Mouse (Mus musculus) neural tube, embryonic 15.5 days (tissue): ENCODE results near the gene Ndufaf8. TPM values are rescaled to one million over a fixed set of nuclear protein-coding genes. Genes with fewer than 3 reads are reported as not detected.
A peak's percentile ranks its signal among the peaks of the same experiment; 100 is the strongest.

ENCODE experiments used
- ATAC-seq: fragments of 200-750 bp; cut with Nextera tagmentation; 2 replicates; pipeline ENCODE4 v1.8.0; 2017; ENCODE audit warnings: mild to moderate bottlenecking, moderate TSS enrichment, moderate library complexity; ENCODE audit not compliant: low FRiP score
- H3K27ac ChIP-seq: fragments of 300-500 bp; sonication (generic); replicated peaks from 2 replicates; pipeline ENCODE4 v1.5.1; 2015; ENCODE audit warnings: mild to moderate bottlenecking, inconsistent platforms
- H3K27me3 ChIP-seq: fragments of 300-500 bp; sonication (generic); replicated peaks from 2 replicates; pipeline ENCODE4 v1.6.1; 2015; ENCODE audit warnings: inconsistent platforms
- H3K36me3 ChIP-seq: fragments of 300-500 bp; sonication (generic); 2 replicates; pipeline ENCODE4 v1.6.1; 2015; ENCODE audit warnings: inconsistent platforms
- H3K4me1 ChIP-seq: fragments of 300-500 bp; sonication (generic); 2 replicates; pipeline ENCODE4 v1.6.1; 2015; ENCODE audit warnings: inconsistent platforms
- H3K4me2 ChIP-seq: fragments of 300-500 bp; sonication (generic); 2 replicates; pipeline ENCODE4 v1.6.1; 2015; ENCODE audit warnings: inconsistent platforms, mild to moderate bottlenecking, moderate library complexity
- H3K4me3 ChIP-seq: fragments of 300-500 bp; sonication (generic); replicated peaks from 2 replicates; pipeline ENCODE4 v1.5.1; 2015; ENCODE audit warnings: mild to moderate bottlenecking, inconsistent platforms
- H3K9ac ChIP-seq: fragments of 300-500 bp; sonication (generic); replicated peaks from 2 replicates; pipeline ENCODE4 v1.6.1; 2015; ENCODE audit warnings: mild to moderate bottlenecking, inconsistent platforms
- H3K9me3 ChIP-seq: fragments of 300-500 bp; sonication (generic); replicated peaks from 2 replicates; pipeline ENCODE4 v1.6.1; 2016; ENCODE audit warnings: inconsistent platforms
- WGBS: fragments of 180-500 bp; shearing (Covaris S2); methylation state at CpG from one replicate; pipeline ENCODE4 v1.1.7; 2015; ENCODE audit warnings: mixed read lengths; 5-methylcytosine and 5-hydroxymethylcytosine counted together
- polyA plus RNA-seq: library from polyadenylated mRNA; unstranded; fragments of >200 nt; fragmentation: Nextera tagmentation; extraction: Ambion mirVana; gene quantifications from 2 replicates; pipeline ENCODE4 v1.2.1, GENCODE M21; 2015

Ndufaf8 gene
- polyA plus RNA-seq, 1 experiment from 2014 or later, result 49.4 TPM

GRCm38 (mm10) chr11:120067834-120068233, 30.9 kb upstream of the Ndufaf8 start:
- H3K4me3 ChIP-seq, result no peak overlapping the region
- no peaks in the 10 kb centered on the region for H3K9me3 ChIP-seq
- no peaks in the 10 kb centered on the region for H3K27me3 ChIP-seq
- H3K36me3 ChIP-seq, result peaks cover 61% of the 10 kb centered on the region
- H3K4me2 ChIP-seq, result no peak overlapping the region
- no peak for ATAC-seq
- H3K4me1 ChIP-seq, result peaks cover 6% of the 10 kb centered on the region
- no peak overlapping the region for H3K9ac ChIP-seq
- no peak overlapping the region for H3K27ac ChIP-seq
- WGBS, result 63% methylated on average over 17 of the region's 17 CpGs

GRCm38 (mm10) chr11:120069261-120069660, 29.5 kb upstream of the Ndufaf8 start:
- Histone ChIP-seq H3K9me3 (no peaks in the 10 kb centered on the region), H3K27ac (no peak overlapping the region), H3K4me1 (peaks cover 6% of the 10 kb centered on the region), H3K9ac (no peak overlapping the region), H3K4me3 (no peak overlapping the region), H3K4me2 (no peak overlapping the region), H3K36me3 (peaks cover 61% of the 10 kb centered on the region), H3K27me3 (no peaks in the 10 kb centered on the region)
- WGBS, result 23% methylated on average over 11 of the region's 11 CpGs
- no peak for ATAC-seq

GRCm38 (mm10) chr11:120070286-120070930, 28.3 kb upstream of the Ndufaf8 start:
- H3K27ac ChIP-seq, result no peak overlapping the region
- 91% methylated on average over 26 of the region's 27 CpGs for WGBS
- peaks cover 60% of the 10 kb centered on the region for H3K36me3 ChIP-seq
- H3K4me2 ChIP-seq, result no peak overlapping the region
- H3K4me1 ChIP-seq, result peaks cover 17% of the 10 kb centered on the region
- ATAC-seq, result no peak
- H3K4me3 ChIP-seq, result no peak overlapping the region
- no peak overlapping the region for H3K9ac ChIP-seq
- no peaks in the 10 kb centered on the region for H3K27me3 ChIP-seq
- H3K9me3 ChIP-seq, result no peaks in the 10 kb centered on the region

- no peak for ATAC-seq
- Histone ChIP-seq H3K4me2 (no peak overlapping the region), H3K9me3 (no peaks in the 10 kb centered on the region), H3K4me1 (peaks cover 19% of the 10 kb centered on the region), H3K9ac (no peak overlapping the region), H3K27me3 (no peaks in the 10 kb centered on the region), H3K36me3 (peaks cover 65% of the 10 kb centered on the region), H3K4me3 (no peak overlapping the region), H3K27ac (no peak overlapping the region)
- 21% methylated on average over 12 of the region's 12 CpGs for WGBS
Measured at GRCm38 (mm10) chr11:120071065-120071464, 27.7 kb upstream of the Ndufaf8 start.

GRCm38 (mm10) chr11:120071731-120072320, 26.9 kb upstream of the Ndufaf8 start:
- Histone ChIP-seq H3K4me2 (no peak overlapping the region), H3K27ac (no peak overlapping the region), H3K4me1 (peaks cover 19% of the 10 kb centered on the region), H3K4me3 (no peak overlapping the region), H3K36me3 (peaks cover 70% of the 10 kb centered on the region), H3K9ac (no peak overlapping the region), H3K9me3 (no peaks in the 10 kb centered on the region), H3K27me3 (no peaks in the 10 kb centered on the region)
- WGBS, result 88% methylated on average over 7 of the region's 7 CpGs
- ATAC-seq, result no peak

GRCm38 (mm10) chr11:120072986-120073647, 25.6 kb upstream of the Ndufaf8 start:
- WGBS, result 93% methylated on average over 9 of the region's 9 CpGs
- no peak overlapping the region for H3K9ac ChIP-seq
- H3K36me3 ChIP-seq, result peaks cover 67% of the 10 kb centered on the region
- no peaks in the 10 kb centered on the region for H3K27me3 ChIP-seq
- no peak overlapping the region for H3K4me2 ChIP-seq
- H3K9me3 ChIP-seq, result no peaks in the 10 kb centered on the region
- H3K4me3 ChIP-seq, result no peak overlapping the region
- no peak for ATAC-seq
- peaks cover 19% of the 10 kb centered on the region for H3K4me1 ChIP-seq
- no peak overlapping the region for H3K27ac ChIP-seq

GRCm38 (mm10) chr11:120076191-120076590, 22.5 kb upstream of the Ndufaf8 start:
- 78% methylated on average over 3 of the region's 3 CpGs for WGBS
- Histone ChIP-seq H3K9ac (no peak overlapping the region), H3K9me3 (no peaks in the 10 kb centered on the region), H3K27me3 (no peaks in the 10 kb centered on the region), H3K27ac (no peak overlapping the region), H3K4me1 (peaks cover 12% of the 10 kb centered on the region), H3K4me3 (no peak overlapping the region), H3K4me2 (no peak overlapping the region), H3K36me3 (peaks cover 73% of the 10 kb centered on the region)
- no peak for ATAC-seq

GRCm38 (mm10) chr11:120080282-120080681, 18.4 kb upstream of the Ndufaf8 start:
- no peaks in the 10 kb centered on the region for H3K27me3 ChIP-seq
- H3K9ac ChIP-seq, result no peak overlapping the region
- no peak overlapping the region for H3K4me2 ChIP-seq
- 94% methylated on average over 6 of the region's 6 CpGs for WGBS
- H3K9me3 ChIP-seq, result no peaks in the 10 kb centered on the region
- H3K27ac ChIP-seq, result no peak overlapping the region
- H3K4me3 ChIP-seq, result no peak overlapping the region
- ATAC-seq, result no peak
- H3K36me3 ChIP-seq, result peaks cover 62% of the 10 kb centered on the region
- peaks cover 7% of the 10 kb centered on the region for H3K4me1 ChIP-seq

- Histone ChIP-seq H3K36me3 (peaks cover 23% of the 10 kb centered on the region), H3K4me3 (peak overlapping the region; percentile 63), H3K27ac (peak overlapping the region; percentile 85), H3K4me1 (peaks cover 17% of the 10 kb centered on the region), H3K27me3 (no peaks in the 10 kb centered on the region), H3K9ac (peak overlapping the region; percentile 78), H3K9me3 (no peaks in the 10 kb centered on the region), H3K4me2 (peak overlapping the region; percentile 87)
- ATAC-seq, result peak; percentile 27
- WGBS, result under 1% methylated on average over 24 of the region's 25 CpGs
Measured at GRCm38 (mm10) chr11:120085891-120086627, 12.7 kb upstream of the Ndufaf8 start.

- Histone ChIP-seq H3K4me1 (peaks cover 17% of the 10 kb centered on the region), H3K4me2 (peak within 1 kb of the TSS; percentile 87), H3K27ac (peak within 1 kb of the TSS; percentile 85), H3K4me3 (peak within 1 kb of the TSS; percentile 63), H3K9ac (peak within 1 kb of the TSS; percentile 78), H3K9me3 (no peaks in the 10 kb centered on the region), H3K27me3 (no peaks in the 10 kb centered on the region), H3K36me3 (peaks cover 25% of the 10 kb centered on the region)
- ATAC-seq, result peak; percentile 98
- 0% methylated on average over 42 of the region's 42 CpGs for WGBS
Measured at GRCm38 (mm10) chr11:120086702-120087152, 12.0 kb upstream of the Ndufaf8 start, which contains the start of gene Cep131. Gene Cep131 (minus strand): TSS chr11:120086827.

- Histone ChIP-seq H3K9me3 (no peaks in the 10 kb centered on the region), H3K36me3 (peaks cover 46% of the 10 kb centered on the region), H3K27ac (no peak overlapping the region), H3K4me1 (peaks cover 9% of the 10 kb centered on the region), H3K4me2 (no peak overlapping the region), H3K27me3 (no peaks in the 10 kb centered on the region), H3K9ac (no peak overlapping the region), H3K4me3 (no peak overlapping the region)
- no peak for ATAC-seq
- WGBS, result 94% methylated on average over 4 of the region's 4 CpGs
Measured at GRCm38 (mm10) chr11:120090661-120091060, 8.1 kb upstream of the Ndufaf8 start.
